Mouse (Mus musculus) A20 (cell line): ENCODE results near the gene Lrrc58.

Experiments
- DNase-seq: peaks from one replicate; pipeline ENCODE4 v3.0.0-alpha.2; 2011; ENCODE audit warnings: low read depth, low spot score

The Lrrc58 gene

DNA sequence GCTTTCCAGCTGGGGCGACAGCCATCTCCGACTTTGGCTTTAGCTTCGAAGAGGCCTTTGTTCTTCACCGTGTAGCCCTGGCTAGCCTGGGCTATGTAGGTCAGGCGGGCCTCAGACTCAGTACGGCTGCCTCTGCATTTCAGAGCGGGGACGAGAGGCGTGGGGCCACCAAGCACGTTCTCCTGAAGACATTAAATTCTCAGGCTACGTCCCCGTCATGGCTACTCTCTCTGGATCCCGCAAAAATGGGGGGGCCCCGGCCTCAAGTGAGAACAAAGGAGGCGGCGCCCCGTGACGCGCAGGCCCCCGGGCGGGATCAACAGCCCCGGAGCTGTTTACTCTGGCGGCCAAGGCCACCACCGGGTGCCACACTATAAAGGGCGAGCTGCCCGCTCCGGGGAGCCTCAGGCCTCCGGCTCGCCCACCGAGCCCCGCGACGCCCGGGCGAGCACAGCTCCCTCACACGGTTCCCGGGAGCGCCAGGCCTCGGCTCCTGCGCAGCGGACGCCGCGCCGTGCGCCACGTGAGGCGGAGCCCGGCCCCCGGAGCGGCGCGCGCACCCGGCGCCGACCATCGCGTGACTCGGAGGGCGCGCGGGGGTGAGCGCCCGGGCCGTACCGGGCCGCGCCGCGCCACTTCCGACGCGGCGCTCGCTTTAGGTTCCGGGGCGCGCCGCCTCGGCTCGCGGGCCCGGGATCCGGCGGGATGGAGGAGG, at the start of gene Lrrc58:
Gene Lrrc58, plus strand, starts transcription at position 599 of the 715 bp plus-strand sequence.
- peak; percentile 90 for DNase-seq

DNA sequence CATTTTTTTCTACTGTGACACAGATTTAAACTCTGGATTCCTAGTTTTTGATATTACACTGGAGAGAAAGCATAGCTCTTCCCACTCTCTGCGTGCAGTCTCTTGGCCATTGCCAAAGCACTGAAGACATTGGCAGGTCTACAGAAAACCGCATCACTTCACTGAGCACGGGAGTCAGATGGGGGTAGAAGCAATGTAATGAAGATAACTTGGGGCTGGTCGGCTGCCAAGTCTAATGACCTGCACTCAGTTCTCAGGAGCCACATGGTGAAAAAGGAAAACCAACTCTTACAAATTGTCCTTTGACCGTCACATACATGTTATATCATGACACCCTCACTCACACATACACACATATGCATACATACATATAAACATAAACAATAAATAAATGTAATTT, 44.2 kb upstream of the Lrrc58 start:
- no peak for DNase-seq

DNA sequence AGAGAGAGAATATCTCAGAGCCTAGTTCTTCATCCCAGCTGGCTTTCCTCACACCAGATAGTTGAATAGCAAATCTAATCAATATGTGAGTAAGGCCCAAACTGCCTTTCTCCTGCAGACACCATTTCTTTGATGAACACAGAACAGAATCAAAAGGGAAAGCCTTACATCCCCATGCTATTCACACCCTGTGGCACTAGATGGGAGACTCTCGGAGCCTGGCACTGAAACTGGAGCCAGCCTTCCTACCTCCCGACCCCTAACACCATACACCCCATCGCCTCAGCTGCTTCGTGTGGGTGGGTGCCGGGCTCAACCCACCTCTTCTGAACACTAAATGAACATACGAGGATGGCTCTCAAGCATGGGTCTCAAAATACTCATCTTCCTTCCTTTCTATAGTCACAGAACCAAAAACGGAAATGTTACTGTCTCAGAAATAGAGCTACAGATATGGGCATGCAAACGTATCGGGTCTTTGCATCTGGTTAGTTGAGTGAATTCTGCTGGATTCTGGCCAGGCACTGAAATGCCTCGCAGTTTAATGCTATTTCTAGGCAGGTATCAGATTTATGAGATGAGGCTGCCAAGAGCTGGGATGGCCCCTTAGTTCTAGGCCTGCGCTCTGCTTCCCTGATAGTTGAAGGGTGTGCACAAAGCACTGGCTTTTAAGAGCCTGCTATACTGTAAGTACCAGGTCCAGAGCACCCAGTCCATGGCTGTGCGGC, 43.2 kb upstream of the Lrrc58 start:
- DNase-seq, result no peak

DNA sequence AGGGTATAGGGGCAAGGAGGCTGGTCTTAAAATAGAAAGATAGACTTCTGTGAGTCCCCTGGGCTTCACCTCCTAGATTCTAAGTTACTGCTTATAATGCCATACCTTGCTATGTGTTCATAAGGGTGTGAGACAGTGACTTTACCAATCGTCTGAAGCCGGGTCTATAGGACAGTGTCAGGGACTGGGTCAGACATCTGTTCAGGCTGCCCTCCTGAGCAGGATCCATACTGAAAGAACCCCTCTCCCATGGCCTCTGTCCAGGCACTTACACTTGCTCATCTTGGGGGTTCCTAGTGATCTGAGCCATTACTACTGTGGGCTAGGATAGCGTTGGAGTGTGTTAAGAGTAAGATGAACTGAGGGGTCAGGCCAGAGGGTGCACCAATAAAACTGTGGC, 41.9 kb upstream of the Lrrc58 start:
- DNase-seq, result no peak

DNA sequence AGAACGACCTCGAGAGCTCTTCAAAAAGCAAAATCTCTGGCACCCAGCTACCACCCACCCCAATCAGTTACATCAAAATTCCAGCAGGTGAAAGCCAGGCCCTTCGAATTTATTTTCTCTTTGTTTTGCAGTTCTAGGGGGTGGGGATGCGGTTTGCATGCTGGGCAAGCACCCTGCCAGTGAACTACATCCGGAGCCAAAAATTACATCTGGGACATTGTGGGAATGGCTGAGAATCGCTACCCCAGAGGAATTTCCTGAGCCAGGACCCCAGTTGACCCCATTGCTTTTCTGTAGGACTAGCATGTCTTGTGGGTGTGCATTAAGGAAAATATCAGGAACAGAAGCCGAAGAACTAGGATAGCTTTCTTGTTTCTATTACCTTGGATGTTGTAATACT, 37.1 kb upstream of the Lrrc58 start:
- no peak for DNase-seq

DNA sequence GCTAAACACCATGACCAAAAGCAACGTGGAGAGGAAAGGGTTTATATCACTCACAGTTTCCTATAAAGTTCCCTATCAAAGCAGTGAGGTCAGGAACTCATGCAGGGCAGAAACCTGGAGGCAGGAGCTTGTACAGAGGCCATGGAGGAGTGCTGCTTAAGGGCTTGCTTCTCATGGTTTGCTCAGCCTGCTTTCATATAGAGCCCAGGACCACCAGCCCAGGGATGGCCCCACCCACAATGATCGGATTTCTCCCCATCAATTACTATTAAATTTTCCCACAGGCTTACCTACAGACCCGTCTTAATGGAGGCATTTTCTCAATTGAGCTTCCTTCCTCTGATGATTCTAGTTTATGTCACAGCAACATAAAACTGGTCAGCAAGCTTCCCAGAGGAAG, 30.6 kb upstream of the Lrrc58 start:
- no peak for DNase-seq

DNA sequence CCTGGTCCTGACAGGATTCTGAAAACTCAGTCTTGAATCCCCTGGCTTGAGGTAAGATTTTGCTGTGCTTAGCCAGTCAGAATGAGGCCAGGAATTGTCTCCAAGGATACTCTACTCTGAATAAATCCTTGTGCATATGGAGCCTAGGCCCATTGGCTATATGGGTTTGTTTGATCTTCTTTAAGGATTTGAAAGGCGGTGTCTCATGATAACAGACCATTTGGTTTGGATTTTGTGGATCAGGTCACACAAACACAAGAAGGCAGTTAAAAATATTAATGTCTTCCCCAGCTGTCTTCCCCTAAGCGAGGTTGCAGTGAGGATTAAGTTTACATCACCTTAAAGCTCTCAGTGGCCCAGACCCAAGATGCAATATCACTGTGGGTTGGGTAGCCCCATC, 25.8 kb upstream of the Lrrc58 start:
- DNase-seq, result no peak

DNA sequence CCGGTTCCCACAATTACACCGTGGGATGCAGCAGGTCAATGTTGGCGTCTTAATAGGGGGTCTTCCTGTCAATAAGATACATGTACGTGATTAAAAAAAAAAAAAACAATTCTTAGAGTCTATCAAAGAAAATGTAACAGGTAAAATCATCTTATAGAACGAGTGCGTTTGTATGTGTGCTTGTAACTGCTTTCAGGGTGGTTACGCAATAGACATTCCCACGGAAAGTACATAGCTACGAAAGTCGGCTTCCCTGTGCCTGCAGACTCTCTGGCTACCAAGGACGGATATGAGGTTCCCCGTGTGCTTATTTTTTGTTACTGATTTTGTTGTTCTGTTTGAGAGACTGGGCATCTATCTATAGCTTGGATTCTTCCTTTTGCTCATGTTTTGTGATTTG, 24.4 kb upstream of the Lrrc58 start:
- DNase-seq, result no peak

DNA sequence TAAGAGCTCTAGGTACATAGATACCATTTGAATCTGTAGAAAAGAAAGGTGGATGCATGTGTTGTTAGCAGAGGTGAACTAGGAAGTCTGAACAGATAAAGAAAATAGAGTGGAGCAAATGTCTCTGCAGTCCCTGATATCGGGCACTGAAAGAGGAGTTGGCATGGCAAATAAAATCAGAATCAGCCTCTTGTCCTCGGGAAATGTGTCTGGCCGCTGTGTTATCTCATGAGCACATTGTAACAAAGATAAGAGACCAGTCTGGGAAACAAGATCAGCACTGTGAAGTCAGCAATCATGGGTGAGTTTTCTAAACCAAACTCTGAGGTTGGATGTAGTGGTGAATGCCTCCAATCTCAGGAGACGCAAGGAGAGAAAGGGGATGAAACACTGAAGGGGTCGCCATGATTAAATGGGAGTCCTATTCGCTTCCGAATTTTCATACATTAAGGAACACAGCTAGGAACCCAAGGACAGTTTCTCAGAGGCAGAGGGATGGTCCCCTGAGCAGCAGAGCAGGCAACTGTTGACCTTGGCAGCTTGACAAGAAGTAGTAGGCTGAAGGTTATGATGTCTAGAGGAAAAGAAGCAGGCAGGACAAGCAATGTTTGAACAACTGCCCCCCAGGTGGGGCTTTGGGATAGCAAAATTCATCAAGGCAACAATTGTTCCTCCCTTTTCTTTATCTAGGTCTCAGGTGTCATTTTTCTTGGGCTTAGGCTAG, 22.8 kb upstream of the Lrrc58 start:
- DNase-seq, result no peak

DNA sequence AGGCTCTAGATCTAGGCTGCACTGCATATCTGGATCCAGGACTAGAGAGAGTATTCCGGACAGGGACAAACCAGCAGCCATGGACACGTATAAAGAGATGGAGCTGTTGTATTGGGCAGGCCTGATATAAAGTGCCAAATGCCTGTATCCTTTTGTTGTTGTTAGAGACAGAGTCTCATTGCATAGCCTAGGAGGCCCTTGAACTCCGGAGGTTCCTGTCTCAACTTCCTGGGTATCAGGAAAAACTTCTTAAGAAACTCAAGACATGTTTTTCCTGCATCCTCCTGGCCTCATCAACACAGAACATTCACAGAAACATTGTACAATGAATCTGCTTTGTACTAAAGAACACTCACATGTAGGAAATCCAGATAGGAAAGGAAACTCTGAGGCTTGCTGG, 21.1 kb upstream of the Lrrc58 start:
- no peak for DNase-seq

DNA sequence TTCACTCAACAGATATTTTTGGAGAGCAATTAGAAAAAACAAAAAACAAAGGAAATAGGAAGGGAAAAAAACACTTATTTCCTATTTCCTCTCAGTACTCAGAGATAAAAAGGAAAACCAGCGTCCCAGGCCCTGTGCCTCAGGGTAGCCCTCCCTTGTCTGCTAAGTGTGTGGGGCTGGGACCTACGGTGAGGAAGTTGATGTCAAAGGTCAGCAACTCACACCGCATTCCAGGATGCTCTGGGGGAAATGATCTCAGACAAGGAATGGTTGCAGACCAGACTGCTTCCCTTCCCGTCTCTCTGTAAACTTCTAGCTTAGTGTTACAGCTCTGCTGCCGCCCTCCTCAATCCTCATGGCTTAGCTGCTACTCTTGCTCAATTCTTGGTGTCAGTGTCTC, 16.8 kb upstream of the Lrrc58 start:
- DNase-seq, result no peak

DNA sequence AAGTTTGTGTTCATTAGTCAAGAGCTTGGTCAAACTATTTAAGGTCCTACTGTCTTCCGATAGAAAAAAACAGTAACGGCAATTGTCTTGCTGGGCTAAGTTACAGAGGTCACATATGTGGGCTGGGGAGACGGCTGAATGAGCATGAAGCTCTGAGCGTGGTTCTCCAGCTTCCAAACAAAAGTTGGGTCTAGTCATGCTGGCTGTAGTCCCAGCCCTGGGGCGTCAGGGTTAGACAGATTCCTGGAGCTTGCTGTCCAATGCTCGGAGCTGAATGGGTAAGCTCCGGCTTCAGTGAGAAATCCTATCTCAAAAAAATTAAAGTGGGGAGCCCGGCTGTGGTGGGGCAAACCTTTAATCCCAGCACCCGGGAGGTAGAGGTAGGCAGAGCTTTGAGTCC, 14.9 kb upstream of the Lrrc58 start:
- no peak for DNase-seq

DNA sequence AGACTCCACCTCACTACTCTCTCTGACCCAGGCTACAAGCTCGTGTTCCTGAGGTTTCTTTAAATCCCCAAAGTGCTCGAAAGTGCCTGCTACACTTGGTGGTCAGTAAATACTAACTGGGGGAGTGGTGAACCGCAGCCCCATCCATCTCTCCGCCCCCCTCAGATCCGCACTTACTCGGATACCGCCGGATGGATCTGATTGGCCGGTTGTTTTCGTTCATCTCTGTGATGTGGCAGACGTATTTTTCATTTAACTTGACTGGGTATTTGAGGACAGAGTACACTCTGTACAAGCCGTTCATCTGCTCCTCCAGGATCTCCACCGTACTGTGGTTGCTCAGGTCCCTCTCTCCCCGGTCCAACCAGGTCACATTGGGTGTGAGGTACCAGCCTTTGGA, 14.1 kb upstream of the Lrrc58 start:
- DNase-seq, result no peak

DNA sequence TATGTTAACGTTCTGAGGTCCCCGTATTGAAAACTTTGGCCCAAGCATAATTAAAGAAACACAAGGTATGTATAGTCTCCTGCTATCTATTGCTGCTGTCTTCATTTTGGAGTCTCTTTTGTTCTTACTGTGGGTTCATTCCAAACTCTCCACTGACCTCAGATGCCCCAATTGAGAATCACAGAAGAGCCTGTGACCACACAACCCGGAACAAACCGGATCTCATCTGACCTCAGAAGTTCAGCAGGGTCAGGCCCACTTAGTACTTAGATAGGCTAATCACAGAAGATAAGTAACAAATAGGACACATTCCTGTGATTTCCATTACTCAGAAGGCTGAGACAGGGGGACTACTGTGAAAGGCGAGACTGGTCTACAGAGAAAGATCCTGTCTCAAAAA, 13.6 kb upstream of the Lrrc58 start:
- DNase-seq, result no peak

DNA sequence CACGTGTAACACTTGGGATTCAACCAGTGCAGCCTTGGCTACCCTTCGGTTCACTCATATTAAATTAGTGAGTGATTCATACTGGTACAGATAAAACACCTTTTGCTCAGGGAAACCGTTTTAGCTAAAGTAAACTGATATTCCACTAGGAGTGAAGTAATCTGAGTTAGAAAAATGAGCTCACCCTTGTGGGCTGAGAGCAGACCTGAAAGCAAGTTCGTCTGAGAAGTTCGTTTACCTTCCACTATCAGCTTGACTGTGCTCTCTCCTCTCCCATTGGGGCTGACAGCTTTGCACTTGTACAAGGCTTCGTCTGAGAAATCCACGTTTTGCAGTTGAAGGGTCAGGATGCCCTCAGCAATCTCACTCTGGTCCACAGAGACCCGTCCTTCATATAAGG, 12.6 kb upstream of the Lrrc58 start:
- DNase-seq, result no peak

DNA sequence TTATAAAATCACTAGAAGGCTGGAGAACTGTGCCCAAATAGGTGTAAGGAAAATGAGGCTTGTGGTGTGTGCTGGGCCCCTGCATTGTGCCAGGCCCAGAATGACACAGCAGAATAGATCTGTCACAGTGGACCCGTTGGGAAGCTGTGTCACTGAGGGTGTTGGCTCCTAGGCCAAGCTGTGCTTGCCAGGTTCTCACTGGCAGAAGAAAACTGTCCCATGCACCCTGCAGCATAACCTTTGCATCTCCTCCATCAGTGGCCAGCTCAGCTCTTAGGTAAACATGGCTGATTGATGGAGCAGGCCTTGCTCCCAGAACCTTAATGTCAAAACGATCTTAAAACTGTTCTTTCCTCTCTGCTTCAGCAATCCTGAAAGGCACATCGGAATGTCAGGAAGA, 11.9 kb upstream of the Lrrc58 start:
- DNase-seq, result no peak

DNA sequence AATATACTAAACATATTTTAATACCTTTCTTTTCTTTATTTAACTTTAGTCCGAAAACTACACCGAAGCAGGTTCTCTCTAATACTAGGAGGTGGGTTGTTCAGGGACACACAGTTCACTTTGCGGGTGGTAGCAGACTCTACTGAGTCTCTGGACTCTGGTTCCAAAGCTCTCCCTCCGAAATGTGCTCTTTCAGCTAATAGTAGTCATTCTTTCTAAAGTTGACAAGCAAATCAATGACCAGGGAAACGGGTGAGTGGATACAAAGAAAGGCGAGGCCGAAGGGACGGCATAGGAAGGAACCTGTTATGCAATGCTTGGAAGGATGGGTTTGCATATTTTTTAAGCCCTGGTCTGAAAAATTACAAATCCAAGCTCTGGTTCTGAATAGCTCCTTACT, 10.7 kb upstream of the Lrrc58 start:
- no peak for DNase-seq

DNA sequence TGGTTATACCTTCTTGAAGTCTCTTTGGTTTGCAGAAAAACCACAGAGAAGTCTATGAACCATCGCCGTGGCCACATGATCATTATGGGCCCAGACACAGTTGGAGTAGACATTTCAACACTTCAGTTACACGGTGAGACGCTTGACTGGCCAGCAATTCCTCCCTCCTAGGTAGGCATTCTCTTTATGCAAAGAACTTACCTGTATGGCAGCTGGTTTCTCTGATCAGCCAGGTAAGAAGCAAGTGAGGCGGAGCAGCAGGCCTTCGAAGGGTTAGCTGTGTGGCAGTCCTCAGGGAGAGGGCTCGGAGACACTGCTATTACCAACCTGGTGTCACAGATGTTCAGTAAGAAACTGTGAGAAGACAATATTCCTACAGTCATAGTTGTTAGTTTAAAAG, 8.0 kb upstream of the Lrrc58 start:
- no peak for DNase-seq

DNA sequence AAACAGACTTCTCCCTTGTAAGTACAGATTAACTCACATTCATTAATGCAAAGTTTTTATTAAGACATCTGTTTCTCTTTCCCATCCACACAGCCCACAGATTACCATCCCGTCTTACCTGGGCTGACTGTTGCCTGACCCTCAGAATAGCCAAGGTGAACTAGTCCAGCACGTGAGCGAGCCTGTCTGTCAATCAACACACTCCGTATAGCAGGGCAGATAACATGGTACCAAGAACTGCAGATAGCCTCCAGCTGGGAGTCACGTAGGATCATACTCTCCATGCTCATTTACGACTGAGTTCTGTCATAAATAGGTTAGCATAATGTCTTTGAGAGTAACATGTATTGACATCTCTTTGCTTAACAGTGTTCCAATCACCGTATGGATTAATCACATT, 7.2 kb upstream of the Lrrc58 start, which contains the start of gene Gm36028:
Gene Gm36028, minus strand, starts transcription at position 118 of the 400 bp plus-strand sequence.
- no peak for DNase-seq

DNA sequence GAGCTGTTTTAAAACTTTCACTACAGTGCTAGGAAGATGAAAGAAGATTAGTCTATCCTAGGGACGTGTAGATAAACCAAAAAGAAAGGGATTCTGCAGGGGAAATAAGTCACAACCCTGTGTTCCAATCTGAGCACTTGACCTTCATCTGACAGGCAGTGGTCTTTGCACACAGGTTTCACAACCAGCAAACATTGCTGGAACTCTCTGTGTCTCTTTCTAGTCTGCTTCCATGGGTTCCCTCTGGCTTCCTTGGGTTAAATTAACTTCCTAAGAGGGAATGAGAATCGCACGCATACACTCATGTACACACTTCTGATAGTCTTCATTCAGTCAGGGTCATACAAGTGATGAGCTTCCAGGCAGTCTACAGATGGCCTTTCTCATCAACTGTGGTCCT, 4.3 kb upstream of the Lrrc58 start:
- no peak for DNase-seq

DNA sequence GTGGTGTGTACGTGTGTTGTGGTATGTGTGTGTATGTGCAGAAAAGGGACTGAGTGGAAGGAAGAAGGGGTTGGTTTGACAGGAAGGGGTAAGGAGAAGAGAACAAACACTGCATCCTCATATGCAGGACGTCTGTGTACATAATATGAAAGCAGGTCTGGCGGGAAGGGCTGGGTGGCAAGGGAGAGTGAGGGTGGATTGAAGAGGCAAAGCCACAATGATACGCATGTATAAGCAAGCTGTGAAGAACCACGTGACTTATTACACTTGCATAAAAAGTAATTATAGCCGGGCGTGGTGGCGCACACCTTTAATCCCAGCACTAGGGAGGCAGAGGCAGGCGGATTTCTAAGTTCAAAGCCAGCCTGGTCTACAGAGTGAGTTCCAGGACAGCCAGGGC, 2.3 kb upstream of the Lrrc58 start:
- no peak for DNase-seq

DNA sequence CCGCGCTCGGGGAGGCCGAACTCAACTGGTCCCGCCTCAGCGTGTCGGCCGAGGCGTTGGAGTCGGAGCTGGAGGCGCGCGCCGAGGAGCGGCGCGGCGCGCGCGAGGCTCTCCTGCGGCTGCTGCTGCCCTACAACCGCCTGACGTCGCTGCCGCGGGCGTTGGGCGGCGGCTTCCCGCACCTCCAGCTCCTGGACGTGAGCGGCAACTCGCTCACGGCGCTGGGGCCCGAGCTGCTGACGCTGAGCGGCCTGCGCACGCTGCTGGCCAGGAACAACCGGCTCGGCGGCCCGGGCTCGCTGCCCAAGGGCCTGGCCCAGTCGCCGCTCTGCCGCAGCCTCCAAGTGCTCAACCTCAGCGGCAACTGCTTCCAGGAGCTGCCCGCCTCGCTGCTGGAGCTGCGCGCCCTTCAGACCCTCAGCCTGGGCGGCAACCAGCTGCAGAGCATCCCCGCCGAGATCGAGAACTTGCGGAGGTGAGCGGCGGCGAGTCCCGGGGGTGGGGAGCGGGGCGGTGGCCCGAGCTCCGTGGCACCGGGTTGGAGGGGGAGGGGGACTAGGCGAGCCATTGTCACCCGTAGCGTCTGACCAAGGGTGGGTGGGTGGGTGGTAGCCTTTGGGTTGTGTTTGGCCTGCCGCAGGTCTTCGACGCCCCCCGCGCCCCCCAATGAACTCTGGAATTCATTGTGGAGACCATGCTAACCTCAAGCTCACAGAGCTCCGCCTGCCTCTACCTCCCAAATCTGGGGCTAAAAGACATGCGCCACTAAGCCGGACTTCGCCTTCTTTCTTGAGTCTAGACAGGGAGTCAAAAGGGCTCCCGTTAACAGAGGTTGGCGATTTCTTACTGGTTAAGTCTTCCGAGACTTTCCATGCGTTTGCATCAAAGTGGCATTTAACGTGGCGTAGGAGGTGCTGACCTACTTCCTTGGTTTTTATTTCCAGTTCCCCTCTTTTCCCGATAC, 599 bp downstream of the Lrrc58 start:
- peak; percentile 58 for DNase-seq
